Mouse (Mus musculus): Measurements from ENCODE around the gene Fbxw10. TPM values are rescaled to one million over a fixed set of nuclear protein-coding genes. Genes with fewer than 3 reads are reported as not detected.
A peak's percentile ranks its signal among the peaks of the same experiment; 100 is the strongest.

Fbxw10 gene
- polyA plus RNA-seq, 1 experiment from 2014 or later, result 0.50 TPM

DNA sequence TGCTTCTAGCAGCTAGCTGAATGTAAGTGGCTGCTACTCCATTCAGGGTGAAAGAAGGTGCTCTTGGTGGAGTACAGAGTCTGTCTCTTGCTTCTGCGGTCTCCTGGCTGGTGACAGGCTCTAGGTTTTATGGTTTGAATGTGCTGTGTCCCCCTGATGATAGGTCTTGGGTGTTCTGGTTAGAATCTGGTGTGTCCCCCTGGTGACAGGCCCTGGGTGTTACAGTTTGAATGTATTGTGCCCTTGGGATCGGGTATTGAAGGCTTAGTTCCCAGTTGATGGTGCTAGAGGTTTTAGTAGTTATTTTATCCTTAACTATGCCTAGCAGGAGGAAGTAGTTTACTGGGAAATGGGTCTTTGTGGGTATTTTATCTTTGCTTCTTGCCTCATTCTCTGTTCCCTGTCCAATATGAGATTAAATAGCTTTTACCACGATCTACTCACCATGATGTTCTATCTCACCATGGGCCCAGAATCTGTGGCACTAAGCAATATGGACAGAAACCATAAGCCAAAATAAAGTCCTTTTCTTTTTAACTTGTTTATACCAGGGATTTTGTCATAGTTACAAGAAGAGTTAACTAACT lies 62.9 kb downstream of the Fbxw10 start:
- ATAC-seq (ENCODE audit: insufficient read depth, low FRiP score), result no peak

DNA sequence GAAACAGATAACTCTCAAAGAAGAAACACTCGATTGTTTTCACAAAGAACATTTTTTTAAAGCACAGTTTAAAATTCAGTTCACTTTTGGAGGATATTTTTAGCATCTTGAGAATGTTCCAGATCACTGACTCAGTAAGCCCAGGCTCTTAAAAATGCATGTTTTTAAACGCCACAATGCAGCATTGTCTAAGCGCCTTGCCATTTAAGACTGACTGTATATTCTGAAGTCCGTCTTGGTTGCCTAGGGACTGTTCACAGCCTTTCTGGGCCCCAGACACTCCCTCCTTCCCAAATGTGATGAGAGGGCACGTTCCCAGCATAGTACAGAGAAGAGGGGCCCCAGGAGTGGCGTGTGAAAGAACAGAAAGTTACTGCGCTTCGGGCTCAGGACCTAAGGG lies 64.5 kb downstream of the Fbxw10 start:
- 52% methylated on average over 8 of the region's 8 CpGs for WGBS
- Histone ChIP-seq H3K9me3 (replicated peaks; ENCODE audit: control insufficient read depth, low read length) (no peaks in the 10 kb centered on the region), H3K36me3 (ENCODE audit: control insufficient read depth, insufficient read depth, low read length) (no peaks in the 10 kb centered on the region), H3K27ac (ENCODE audit: low read length) (peak overlapping the region; percentile 56), H3K4me2 (ENCODE audit: low read depth, low read length) (no peak overlapping the region), H3K27me3 (ENCODE audit: control insufficient read depth, insufficient read depth, low read length) (no peaks in the 10 kb centered on the region), H3K4me3 (replicated peaks; ENCODE audit: low read length) (no peak overlapping the region), H3K9ac (ENCODE audit: low read length) (no peak overlapping the region), H3K4me1 (ENCODE audit: control insufficient read depth, insufficient read depth, low read length) (no peaks in the 10 kb centered on the region)
- peak; percentile 66; the same call in 1 of the 2 replicates for ATAC-seq (ENCODE audit: insufficient read depth, low FRiP score)

More for the DNA sequence above, 62.9 kb downstream of the Fbxw10 start:
- Histone ChIP-seq H3K27ac (ENCODE audit: low read length) (no peak overlapping the region), H3K9me3 (replicated peaks; ENCODE audit: control insufficient read depth, low read length) (no peaks in the 10 kb centered on the region), H3K36me3 (ENCODE audit: control insufficient read depth, insufficient read depth, low read length) (no peaks in the 10 kb centered on the region), H3K9ac (ENCODE audit: low read length) (no peak overlapping the region), H3K4me1 (ENCODE audit: control insufficient read depth, insufficient read depth, low read length) (no peaks in the 10 kb centered on the region), H3K4me2 (ENCODE audit: low read depth, low read length) (no peak overlapping the region), H3K27me3 (ENCODE audit: control insufficient read depth, insufficient read depth, low read length) (no peaks in the 10 kb centered on the region), H3K4me3 (replicated peaks; ENCODE audit: low read length) (no peak overlapping the region)
- WGBS, result 75% methylated on average over 3 of the region's 3 CpGs

DNA sequence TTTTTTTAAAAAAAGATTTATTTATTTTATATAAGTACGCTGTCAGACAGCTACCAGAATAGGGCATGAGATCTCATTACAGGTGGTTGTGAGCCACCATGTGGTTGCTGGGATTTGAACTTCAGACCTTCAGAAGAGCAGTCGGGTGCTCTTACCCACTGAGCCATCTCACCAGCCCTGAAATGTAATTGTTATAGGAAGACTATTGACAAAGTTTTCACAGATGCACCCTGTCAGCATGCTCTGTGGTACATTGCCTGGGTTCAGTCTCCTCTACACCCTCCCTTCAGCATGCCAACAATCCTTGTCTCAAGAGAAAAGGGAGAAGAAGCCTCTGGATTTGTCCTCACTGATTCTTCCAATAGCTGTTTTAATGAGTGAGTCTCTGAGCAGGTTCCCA lies 66.3 kb downstream of the Fbxw10 start:
- H3K9me3 ChIP-seq (replicated peaks; ENCODE audit: control insufficient read depth, low read length), result no peaks in the 10 kb centered on the region
- no peaks in the 10 kb centered on the region for H3K36me3 ChIP-seq (ENCODE audit: control insufficient read depth, insufficient read depth, low read length)
- H3K4me1 ChIP-seq (ENCODE audit: control insufficient read depth, insufficient read depth, low read length), result no peaks in the 10 kb centered on the region
- H3K4me3 ChIP-seq (replicated peaks; ENCODE audit: low read length), result no peak overlapping the region
- WGBS, result 92% methylated on average over 2 of the region's 2 CpGs
- H3K27ac ChIP-seq (ENCODE audit: low read length), result no peak overlapping the region
- H3K9ac ChIP-seq (ENCODE audit: low read length), result no peak overlapping the region
- ATAC-seq (ENCODE audit: insufficient read depth, low FRiP score), result no peak
- no peaks in the 10 kb centered on the region for H3K27me3 ChIP-seq (ENCODE audit: control insufficient read depth, insufficient read depth, low read length)
- no peak overlapping the region for H3K4me2 ChIP-seq (ENCODE audit: low read depth, low read length)

DNA sequence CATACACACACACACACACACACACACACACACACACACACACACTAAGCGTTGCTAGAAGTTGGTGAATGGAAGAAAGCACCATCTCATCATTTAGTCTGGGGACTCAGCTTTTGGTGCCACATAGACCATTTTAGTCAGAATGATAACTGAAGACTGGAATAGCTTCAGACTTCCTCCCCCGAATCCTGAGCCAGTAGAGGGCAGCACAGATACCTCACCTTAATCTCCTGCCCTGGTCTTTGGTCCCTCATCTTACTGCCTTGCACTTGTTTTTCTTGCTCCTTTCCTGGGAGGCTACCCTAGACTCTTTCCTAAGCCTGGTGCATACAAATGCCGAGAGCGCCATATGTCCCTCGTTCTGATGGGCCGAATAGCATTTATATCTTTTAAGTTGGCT lies 67.7 kb downstream of the Fbxw10 start:
- no peak for ATAC-seq (ENCODE audit: insufficient read depth, low FRiP score)
- Histone ChIP-seq H3K27ac (ENCODE audit: low read length) (no peak overlapping the region), H3K9ac (ENCODE audit: low read length) (no peak overlapping the region), H3K9me3 (replicated peaks; ENCODE audit: control insufficient read depth, low read length) (no peaks in the 10 kb centered on the region), H3K36me3 (ENCODE audit: control insufficient read depth, insufficient read depth, low read length) (no peaks in the 10 kb centered on the region), H3K4me2 (ENCODE audit: low read depth, low read length) (no peak overlapping the region), H3K27me3 (ENCODE audit: control insufficient read depth, insufficient read depth, low read length) (no peaks in the 10 kb centered on the region), H3K4me1 (ENCODE audit: control insufficient read depth, insufficient read depth, low read length) (no peaks in the 10 kb centered on the region), H3K4me3 (replicated peaks; ENCODE audit: low read length) (no peak overlapping the region)
- 56% methylated on average over 6 of the region's 6 CpGs for WGBS

DNA sequence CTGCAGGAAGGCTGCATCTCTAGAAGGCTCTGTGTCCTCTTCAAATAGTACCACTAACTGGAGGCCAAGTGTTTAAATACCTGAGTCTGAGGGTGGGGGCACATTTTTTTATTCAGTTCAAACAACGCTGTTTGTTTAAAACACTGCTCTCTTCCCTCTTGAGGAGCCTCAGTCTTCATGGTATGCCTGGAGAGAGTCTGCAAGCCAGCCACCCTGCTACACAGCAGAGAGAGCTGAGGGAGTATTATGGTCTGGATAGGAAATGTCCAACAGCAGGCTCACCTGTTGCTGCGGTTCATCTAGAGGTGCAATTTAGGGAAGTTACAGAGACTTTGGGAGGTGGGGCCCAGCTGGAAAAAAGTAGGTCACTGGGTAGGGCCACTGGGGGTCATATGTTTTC lies 68.6 kb downstream of the Fbxw10 start:
- ATAC-seq (ENCODE audit: insufficient read depth, low FRiP score), result no peak
- no peak overlapping the region for H3K4me2 ChIP-seq (ENCODE audit: low read depth, low read length)
- H3K36me3 ChIP-seq (ENCODE audit: control insufficient read depth, insufficient read depth, low read length), result no peaks in the 10 kb centered on the region
- H3K27ac ChIP-seq (ENCODE audit: low read length), result no peak overlapping the region
- no peak overlapping the region for H3K4me3 ChIP-seq (replicated peaks; ENCODE audit: low read length)
- H3K4me1 ChIP-seq (ENCODE audit: control insufficient read depth, insufficient read depth, low read length), result peaks cover 6% of the 10 kb centered on the region
- no peaks in the 10 kb centered on the region for H3K27me3 ChIP-seq (ENCODE audit: control insufficient read depth, insufficient read depth, low read length)
- H3K9ac ChIP-seq (ENCODE audit: low read length), result no peak overlapping the region
- 58% methylated on average over 2 of the region's 2 CpGs for WGBS
- H3K9me3 ChIP-seq (replicated peaks; ENCODE audit: control insufficient read depth, low read length), result no peaks in the 10 kb centered on the region

DNA sequence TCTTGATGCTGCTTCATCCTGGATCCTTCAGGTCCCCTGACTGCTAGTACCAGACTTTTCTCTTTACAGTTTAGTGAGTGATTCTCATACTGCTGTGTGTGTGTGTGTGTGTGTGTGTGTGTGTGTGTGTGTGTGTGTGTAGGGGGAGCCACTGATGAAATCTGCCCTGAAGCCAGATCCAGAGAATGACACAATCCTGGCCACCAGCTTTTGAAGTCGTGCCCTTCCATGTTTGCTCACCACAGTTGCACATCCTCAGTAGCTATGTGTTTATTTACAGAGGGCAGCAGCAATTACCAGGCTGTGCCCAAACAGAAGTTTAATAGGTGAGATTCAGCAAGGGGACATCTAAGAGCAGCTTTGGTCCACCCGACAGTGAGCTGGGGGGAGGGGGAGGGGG lies 69.9 kb downstream of the Fbxw10 start:
- no peak overlapping the region for H3K9ac ChIP-seq (ENCODE audit: low read length)
- 17% methylated on average over 2 of the region's 2 CpGs for WGBS
- H3K36me3 ChIP-seq (ENCODE audit: control insufficient read depth, insufficient read depth, low read length), result no peaks in the 10 kb centered on the region
- ATAC-seq (ENCODE audit: insufficient read depth, low FRiP score), result no peak
- no peaks in the 10 kb centered on the region for H3K27me3 ChIP-seq (ENCODE audit: control insufficient read depth, insufficient read depth, low read length)
- no peak overlapping the region for H3K4me2 ChIP-seq (ENCODE audit: low read depth, low read length)
- H3K9me3 ChIP-seq (replicated peaks; ENCODE audit: control insufficient read depth, low read length), result no peaks in the 10 kb centered on the region
- no peak overlapping the region for H3K4me3 ChIP-seq (replicated peaks; ENCODE audit: low read length)
- no peak overlapping the region for H3K27ac ChIP-seq (ENCODE audit: low read length)
- H3K4me1 ChIP-seq (ENCODE audit: control insufficient read depth, insufficient read depth, low read length), result peaks cover 7% of the 10 kb centered on the region

DNA sequence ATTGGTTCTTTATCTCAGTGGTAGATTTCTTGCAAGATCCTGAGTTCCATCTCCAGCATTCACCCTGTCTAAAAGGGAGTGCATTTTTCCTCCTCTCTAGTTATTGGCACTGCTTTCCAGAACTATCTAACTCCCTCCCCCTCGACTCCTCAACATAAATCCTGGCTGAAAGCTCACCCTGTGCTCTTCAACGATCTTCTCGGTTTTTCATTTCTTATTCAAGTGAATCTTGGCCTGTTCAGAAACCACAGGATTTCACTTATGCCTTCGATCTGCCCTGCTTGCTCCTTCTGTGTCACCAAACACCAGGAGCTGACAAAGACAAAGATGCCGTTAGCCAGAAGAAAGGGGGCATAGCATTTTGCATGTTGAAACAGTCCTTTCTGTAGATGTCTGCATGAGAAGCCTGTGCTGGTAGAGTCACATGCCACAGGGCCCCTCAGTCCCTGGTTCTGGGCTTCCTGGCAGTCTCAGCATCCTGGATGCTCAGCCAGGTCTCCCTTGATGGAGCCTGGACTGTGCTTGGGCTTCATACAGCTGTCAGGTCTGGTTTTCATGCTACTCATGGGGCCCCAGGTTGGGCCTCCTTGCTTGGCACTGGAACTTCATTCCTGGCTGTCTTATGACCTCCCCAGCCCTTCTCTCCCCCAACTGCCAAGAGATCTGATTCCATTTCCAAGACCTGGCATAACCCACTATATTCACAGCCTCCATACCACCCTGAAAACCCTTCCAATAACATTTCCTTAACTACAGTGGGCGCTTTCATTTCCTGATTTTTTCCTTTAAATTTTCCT lies 73.3 kb downstream of the Fbxw10 start:
- Histone ChIP-seq H3K9me3 (replicated peaks; ENCODE audit: control insufficient read depth, low read length) (no peaks in the 10 kb centered on the region), H3K27ac (ENCODE audit: low read length) (peak overlapping the region; percentile 83), H3K27me3 (ENCODE audit: control insufficient read depth, insufficient read depth, low read length) (no peaks in the 10 kb centered on the region), H3K4me2 (ENCODE audit: low read depth, low read length) (peak overlapping the region; percentile 40), H3K9ac (ENCODE audit: low read length) (peak overlapping the region; percentile 47; the same call in 1 of the 2 replicates), H3K4me1 (ENCODE audit: control insufficient read depth, insufficient read depth, low read length) (peaks cover 7% of the 10 kb centered on the region), H3K4me3 (replicated peaks; ENCODE audit: low read length) (0 out of 2 replicates have a peak overlapping the region, but pooled peaks have one; percentile 30), H3K36me3 (ENCODE audit: control insufficient read depth, insufficient read depth, low read length) (no peaks in the 10 kb centered on the region)
- no peak for ATAC-seq (ENCODE audit: insufficient read depth, low FRiP score)
- WGBS, result 70% methylated on average over 6 of the region's 6 CpGs

DNA sequence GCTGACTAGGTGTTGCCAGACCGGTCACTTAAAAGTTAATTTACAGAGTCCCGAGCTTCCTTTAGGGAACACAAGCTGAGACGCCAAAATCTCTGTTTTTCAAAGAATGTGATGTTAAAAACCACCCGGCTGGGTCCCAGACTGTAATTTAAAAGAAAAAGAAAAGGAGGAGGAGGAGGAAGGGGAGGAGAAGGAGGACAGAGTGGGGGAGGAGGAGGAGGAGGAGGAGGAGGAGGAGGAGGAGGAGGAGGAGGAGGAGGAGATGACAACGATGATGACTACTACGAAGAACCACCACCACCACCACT lies 73.8 kb downstream of the Fbxw10 start:
- peaks cover 7% of the 10 kb centered on the region for H3K4me1 ChIP-seq (ENCODE audit: control insufficient read depth, insufficient read depth, low read length)
- H3K36me3 ChIP-seq (ENCODE audit: control insufficient read depth, insufficient read depth, low read length), result no peaks in the 10 kb centered on the region
- H3K27ac ChIP-seq (ENCODE audit: low read length), result peak overlapping the region; percentile 83
- H3K4me3 ChIP-seq (replicated peaks; ENCODE audit: low read length), result peak overlapping the region; percentile 30
- peak overlapping the region; percentile 47; the same call in 1 of the 2 replicates for H3K9ac ChIP-seq (ENCODE audit: low read length)
- H3K27me3 ChIP-seq (ENCODE audit: control insufficient read depth, insufficient read depth, low read length), result no peaks in the 10 kb centered on the region
- no peaks in the 10 kb centered on the region for H3K9me3 ChIP-seq (replicated peaks; ENCODE audit: control insufficient read depth, low read length)
- H3K4me2 ChIP-seq (ENCODE audit: low read depth, low read length), result peak overlapping the region; percentile 40
- WGBS, result 16% methylated on average over 6 of the region's 6 CpGs
- 0 out of 2 replicates have a peak, but pooled peaks have one; percentile 1 for ATAC-seq (ENCODE audit: insufficient read depth, low FRiP score)

DNA sequence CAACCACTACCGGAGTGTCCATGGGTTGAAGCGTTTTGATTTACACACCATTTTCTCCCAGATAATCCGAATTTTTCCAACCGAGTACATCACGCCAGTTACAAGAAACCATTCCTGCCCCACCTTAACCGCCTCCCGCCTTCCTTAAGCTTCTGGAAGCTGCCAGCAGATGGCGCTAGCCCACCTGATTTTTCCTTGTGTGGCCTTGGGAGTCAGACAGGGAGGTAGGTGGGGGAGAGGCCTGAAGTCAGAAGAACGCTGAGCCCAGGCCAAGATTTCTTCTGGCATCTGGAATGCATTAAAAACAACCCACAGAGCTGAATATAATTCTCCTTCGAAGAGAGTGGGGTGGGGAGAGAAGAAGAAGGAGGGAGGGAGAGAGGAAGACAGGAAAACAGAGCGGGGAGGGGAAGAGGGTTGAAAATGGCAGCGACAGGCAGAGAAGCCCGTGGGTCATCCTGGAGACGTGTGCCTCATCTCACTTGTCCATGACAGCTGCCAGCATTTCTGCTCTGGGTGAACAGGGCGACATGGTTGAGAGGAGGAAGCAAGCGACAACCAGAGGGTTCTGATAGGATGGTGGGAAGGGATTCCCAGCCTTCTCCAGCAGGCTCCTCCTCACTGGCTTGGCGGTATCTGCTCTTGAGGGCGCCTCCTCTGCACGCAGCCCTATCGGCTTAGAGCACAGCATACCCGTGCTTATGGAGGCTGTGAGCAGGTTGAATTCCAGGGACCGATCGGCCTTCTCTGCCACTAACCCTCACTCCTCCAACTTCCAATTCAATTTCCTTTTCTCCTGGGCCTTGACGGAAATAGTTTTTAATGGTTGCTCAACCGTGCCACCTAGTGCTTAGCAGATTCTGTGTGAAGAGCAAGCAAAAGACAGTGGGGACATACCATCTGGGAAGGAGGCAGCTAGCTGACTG lies 74.4 kb downstream of the Fbxw10 start:
- Histone ChIP-seq H3K27ac (ENCODE audit: low read length) (peak overlapping the region; percentile 96), H3K36me3 (ENCODE audit: control insufficient read depth, insufficient read depth, low read length) (no peaks in the 10 kb centered on the region), H3K4me3 (replicated peaks; ENCODE audit: low read length) (peak overlapping the region; percentile 35), H3K4me1 (ENCODE audit: control insufficient read depth, insufficient read depth, low read length) (peaks cover 7% of the 10 kb centered on the region), H3K27me3 (ENCODE audit: control insufficient read depth, insufficient read depth, low read length) (no peaks in the 10 kb centered on the region), H3K9ac (ENCODE audit: low read length) (peak overlapping the region; percentile 62), H3K4me2 (ENCODE audit: low read depth, low read length) (peak overlapping the region; percentile 48), H3K9me3 (replicated peaks; ENCODE audit: control insufficient read depth, low read length) (no peaks in the 10 kb centered on the region)
- WGBS, result 16% methylated on average over 25 of the region's 25 CpGs
- peak; percentile 91 for ATAC-seq (ENCODE audit: insufficient read depth, low FRiP score)
